ENCODE assay signal across 16 mouse cellular contexts in genomic region chr7:88394568-88394967, GRCm38 (mm10). TPM values are rescaled to one million over a fixed set of nuclear protein-coding genes. Genes with fewer than 3 reads are reported as not detected.
"Had no signal": no experiment of that assay in that cellular context is flagged by ENCODE, and none has a peak within 500 bp of the region (broad histone marks: within the 10 kb centered on the region; RNA-seq: fewer than 3 reads in every experiment).

No protein-coding gene starts in this region.

- H3K9me3 ChIP-seq: intestine, embryonic 15.5 days; limb, embryonic 12.5 days; limb, embryonic 15.5 days; lung, embryonic 15.5 days had no signal

- DNase-seq: left cerebral cortex, postnatal 4 days; liver, postnatal 0 days; lung, postnatal 14 days; lung, postnatal 4 days; midbrain, embryonic 14.5 days; thymus, adult 18-20 months; thymus, postnatal 36 days had no signal

- H3K4me1 ChIP-seq: intestine, embryonic 15.5 days; limb, embryonic 12.5 days; limb, embryonic 15.5 days; lung, embryonic 15.5 days had no signal

- H3K4me2 ChIP-seq: intestine, embryonic 15.5 days; limb, embryonic 12.5 days; limb, embryonic 15.5 days; liver, embryonic 11.5 days; lung, embryonic 15.5 days; midbrain, embryonic 11.5 days had no signal

- H3K4me3 ChIP-seq: intestine, embryonic 15.5 days; left cerebral cortex, adult 2 months; limb, embryonic 12.5 days; limb, embryonic 15.5 days; lung, embryonic 15.5 days had no signal

- H3K27me3 ChIP-seq: intestine, embryonic 15.5 days; limb, embryonic 12.5 days; limb, embryonic 15.5 days; lung, embryonic 15.5 days had no signal

- ATAC-seq: intestine, embryonic 15.5 days; liver, postnatal 0 days had no signal

- H3K36me3 ChIP-seq: intestine, embryonic 15.5 days; limb, embryonic 12.5 days; limb, embryonic 15.5 days; lung, embryonic 15.5 days had no signal

- H3K9ac ChIP-seq: intestine, embryonic 15.5 days; limb, embryonic 12.5 days; limb, embryonic 15.5 days; liver, embryonic 14.5 days; liver, postnatal 0 days; lung, embryonic 15.5 days had no signal

- H3K27ac ChIP-seq: intestine, embryonic 15.5 days; left cerebral cortex, adult 2 months; limb, embryonic 12.5 days; limb, embryonic 15.5 days; liver, embryonic 14.5 days; lung, embryonic 15.5 days had no signal

RNA-seq across cellular contexts. Expression of gene Rab38, which starts 35.5 kb away (rescaled TPM):
- polyA plus RNA-seq: testis, adult 2 months had no signal
